Mouse (Mus musculus): Measurements from ENCODE around the gene Trmt112.
A peak's percentile ranks its signal among the peaks of the same experiment; 100 is the strongest.
"Not testable (repeated sequence)": the region's sequence is repeated elsewhere in the genome, so short reads cannot be mapped to it uniquely, and the experiment has no call there.

The Trmt112 gene

GRCm38 (mm10) chr19:6909507-6910289, at the start of gene Trmt112, which contains the start of gene Prdx5:
TSS of gene Trmt112 (plus strand) at chr19:6909698.
TSS of gene Prdx5 (minus strand) at chr19:6910106.
- peak; percentile 91 for DNase-seq (ENCODE audit: low spot score)

GRCm38 (mm10) chr19:6859971-6860370, 49.5 kb upstream of the Trmt112 start:
- no peak for DNase-seq (ENCODE audit: low spot score)

- DNase-seq (ENCODE audit: low spot score) = no peak
These were observed 48.8 kb upstream of the Trmt112 start for GRCm38 (mm10) chr19:6860706-6861105.

- DNase-seq (ENCODE audit: low spot score) = no peak
These were observed 48.0 kb upstream of the Trmt112 start for GRCm38 (mm10) chr19:6861451-6861850.

GRCm38 (mm10) chr19:6869355-6869754, 40.1 kb upstream of the Trmt112 start:
- DNase-seq (ENCODE audit: low spot score) = peak; percentile 47

GRCm38 (mm10) chr19:6871574-6872271, 37.8 kb upstream of the Trmt112 start:
- DNase-seq (ENCODE audit: low spot score) = no peak

- DNase-seq (ENCODE audit: low spot score) = no peak
These were observed 36.8 kb upstream of the Trmt112 start for GRCm38 (mm10) chr19:6872701-6873100.

GRCm38 (mm10) chr19:6874257-6874656, 35.2 kb upstream of the Trmt112 start:
- DNase-seq (ENCODE audit: low spot score) = no peak

- DNase-seq (ENCODE audit: low spot score) = no peak
These were observed 33.7 kb upstream of the Trmt112 start for GRCm38 (mm10) chr19:6875834-6876233.

- no peak for DNase-seq (ENCODE audit: low spot score)
These were observed 32.7 kb upstream of the Trmt112 start for GRCm38 (mm10) chr19:6876799-6877198.

- peak; percentile 63 for DNase-seq (ENCODE audit: low spot score)
These were observed 31.5 kb upstream of the Trmt112 start for GRCm38 (mm10) chr19:6877965-6878364.

GRCm38 (mm10) chr19:6892512-6892911, 17.0 kb upstream of the Trmt112 start:
- DNase-seq (ENCODE audit: low spot score) = no peak

GRCm38 (mm10) chr19:6893731-6894451, 15.6 kb upstream of the Trmt112 start:
- DNase-seq (ENCODE audit: low spot score) = no peak

GRCm38 (mm10) chr19:6895608-6896305, 13.7 kb upstream of the Trmt112 start:
- not testable (repeated sequence) for DNase-seq (ENCODE audit: low spot score)

- DNase-seq (ENCODE audit: low spot score) = no peak
These were observed 9.9 kb upstream of the Trmt112 start for GRCm38 (mm10) chr19:6899641-6900040.

GRCm38 (mm10) chr19:6903031-6903430, 6.5 kb upstream of the Trmt112 start:
- no peak for DNase-seq (ENCODE audit: low spot score)

GRCm38 (mm10) chr19:6904846-6905245, 4.7 kb upstream of the Trmt112 start:
- DNase-seq (ENCODE audit: low spot score) = no peak

GRCm38 (mm10) chr19:6905498-6906159, 3.9 kb upstream of the Trmt112 start:
- DNase-seq (ENCODE audit: low spot score) = no peak

GRCm38 (mm10) chr19:6906199-6906598, 3.3 kb upstream of the Trmt112 start:
- DNase-seq (ENCODE audit: low spot score) = no peak

- DNase-seq (ENCODE audit: low spot score) = no peak
These were observed 2.4 kb upstream of the Trmt112 start for GRCm38 (mm10) chr19:6907094-6907493.

- no peak for DNase-seq (ENCODE audit: low spot score)
These were observed 1.5 kb upstream of the Trmt112 start for GRCm38 (mm10) chr19:6907811-6908540.

Measured in testis, postnatal 10 days (tissue).